Mouse (Mus musculus): Measurements from ENCODE around the gene Ajm1. TPM values are rescaled to one million over a fixed set of nuclear protein-coding genes. Genes with fewer than 3 reads are reported as not detected.

Ajm1 gene
- polyA plus RNA-seq, 1 experiment from 2014 or later, result 0.09 TPM

- 92% methylated on average over 5 of the region's 5 CpGs for WGBS
- no peak overlapping the region for H3K9ac ChIP-seq
- no peak overlapping the region for H3K27ac ChIP-seq
- peaks cover 13% of the 10 kb centered on the region for H3K4me1 ChIP-seq
- no peak overlapping the region for H3K4me3 ChIP-seq
- no peaks in the 10 kb centered on the region for H3K9me3 ChIP-seq
- H3K36me3 ChIP-seq, result peaks cover 57% of the 10 kb centered on the region
- ATAC-seq (ENCODE audit: borderline replicate concordance, extremely low read depth, low FRiP score, low TSS enrichment), result no peak
- no peak overlapping the region for H3K4me2 ChIP-seq
- no peaks in the 10 kb centered on the region for H3K27me3 ChIP-seq
These were observed 21.0 kb upstream of the Ajm1 start for GRCm38 (mm10) chr2:25602526-25602925.

- 79% methylated on average over 2 of the region's 2 CpGs for WGBS
- no peak for ATAC-seq (ENCODE audit: borderline replicate concordance, extremely low read depth, low FRiP score, low TSS enrichment)
- Histone ChIP-seq H3K9me3 (no peaks in the 10 kb centered on the region), H3K9ac (no peak overlapping the region), H3K4me1 (no peaks in the 10 kb centered on the region), H3K27me3 (no peaks in the 10 kb centered on the region), H3K4me2 (no peak overlapping the region), H3K36me3 (peaks cover 81% of the 10 kb centered on the region), H3K4me3 (no peak overlapping the region), H3K27ac (no peak overlapping the region)
These were observed 18.5 kb upstream of the Ajm1 start for GRCm38 (mm10) chr2:25600037-25600436.

GRCm38 (mm10) chr2:25598749-25599148 is 17.2 kb upstream of the Ajm1 start:
- no peak overlapping the region for H3K27ac ChIP-seq
- H3K27me3 ChIP-seq, result no peaks in the 10 kb centered on the region
- H3K9me3 ChIP-seq, result no peaks in the 10 kb centered on the region
- no peak overlapping the region for H3K4me3 ChIP-seq
- no peak for ATAC-seq (ENCODE audit: borderline replicate concordance, extremely low read depth, low FRiP score, low TSS enrichment)
- no peak overlapping the region for H3K9ac ChIP-seq
- H3K36me3 ChIP-seq, result peaks cover 89% of the 10 kb centered on the region
- no peaks in the 10 kb centered on the region for H3K4me1 ChIP-seq
- H3K4me2 ChIP-seq, result no peak overlapping the region
- 95% methylated on average over 1 of the region's 1 CpGs for WGBS

GRCm38 (mm10) chr2:25596765-25597510 is 15.4 kb upstream of the Ajm1 start:
- no peaks in the 10 kb centered on the region for H3K27me3 ChIP-seq
- no peaks in the 10 kb centered on the region for H3K9me3 ChIP-seq
- no peak overlapping the region for H3K4me3 ChIP-seq
- no peak overlapping the region for H3K9ac ChIP-seq
- no peak overlapping the region for H3K4me2 ChIP-seq
- WGBS, result 95% methylated on average over 5 of the region's 5 CpGs
- H3K36me3 ChIP-seq, result peaks cover 94% of the 10 kb centered on the region
- H3K27ac ChIP-seq, result no peak overlapping the region
- no peak for ATAC-seq (ENCODE audit: borderline replicate concordance, extremely low read depth, low FRiP score, low TSS enrichment)
- H3K4me1 ChIP-seq, result no peaks in the 10 kb centered on the region

- no peak for ATAC-seq (ENCODE audit: borderline replicate concordance, extremely low read depth, low FRiP score, low TSS enrichment)
- Histone ChIP-seq H3K9me3 (no peaks in the 10 kb centered on the region), H3K27me3 (no peaks in the 10 kb centered on the region), H3K4me3 (no peak overlapping the region), H3K36me3 (peaks cover 83% of the 10 kb centered on the region), H3K27ac (no peak overlapping the region), H3K9ac (no peak overlapping the region), H3K4me2 (no peak overlapping the region), H3K4me1 (no peaks in the 10 kb centered on the region)
- 87% methylated on average over 2 of the region's 2 CpGs for WGBS
These were observed 10.3 kb upstream of the Ajm1 start for GRCm38 (mm10) chr2:25591863-25592262.

GRCm38 (mm10) chr2:25588227-25588907 is 6.8 kb upstream of the Ajm1 start:
- Histone ChIP-seq H3K27ac (no peak overlapping the region), H3K9me3 (no peaks in the 10 kb centered on the region), H3K27me3 (no peaks in the 10 kb centered on the region), H3K4me2 (no peak overlapping the region), H3K36me3 (peaks cover 84% of the 10 kb centered on the region), H3K9ac (no peak overlapping the region), H3K4me1 (no peaks in the 10 kb centered on the region), H3K4me3 (no peak overlapping the region)
- WGBS, result 88% methylated on average over 8 of the region's 8 CpGs
- no peak for ATAC-seq (ENCODE audit: borderline replicate concordance, extremely low read depth, low FRiP score, low TSS enrichment)

GRCm38 (mm10) chr2:25587290-25587689 is 5.7 kb upstream of the Ajm1 start:
- no peak overlapping the region for H3K27ac ChIP-seq
- no peak overlapping the region for H3K4me2 ChIP-seq
- peaks cover 7% of the 10 kb centered on the region for H3K4me1 ChIP-seq
- H3K36me3 ChIP-seq, result peaks cover 75% of the 10 kb centered on the region
- H3K27me3 ChIP-seq, result no peaks in the 10 kb centered on the region
- no peak for ATAC-seq (ENCODE audit: borderline replicate concordance, extremely low read depth, low FRiP score, low TSS enrichment)
- no peak overlapping the region for H3K4me3 ChIP-seq
- H3K9ac ChIP-seq, result no peak overlapping the region
- H3K9me3 ChIP-seq, result no peaks in the 10 kb centered on the region
- 92% methylated on average over 8 of the region's 8 CpGs for WGBS

- Histone ChIP-seq H3K9me3 (no peaks in the 10 kb centered on the region), H3K27me3 (peaks cover 8% of the 10 kb centered on the region), H3K4me1 (peaks cover 21% of the 10 kb centered on the region), H3K9ac (no peak overlapping the region), H3K27ac (no peak overlapping the region), H3K4me3 (no peak overlapping the region), H3K4me2 (no peak overlapping the region), H3K36me3 (peaks cover 58% of the 10 kb centered on the region)
- ATAC-seq (ENCODE audit: borderline replicate concordance, extremely low read depth, low FRiP score, low TSS enrichment), result no peak
- 75% methylated on average over 3 of the region's 3 CpGs for WGBS
These were observed 4.0 kb upstream of the Ajm1 start for GRCm38 (mm10) chr2:25585601-25586000.

- ATAC-seq (ENCODE audit: borderline replicate concordance, extremely low read depth, low FRiP score, low TSS enrichment), result no peak
- no peak overlapping the region for H3K27ac ChIP-seq
- H3K4me2 ChIP-seq, result no peak overlapping the region
- 85% methylated on average over 4 of the region's 4 CpGs for WGBS
- H3K9ac ChIP-seq, result no peak overlapping the region
- H3K27me3 ChIP-seq, result peaks cover 15% of the 10 kb centered on the region
- H3K9me3 ChIP-seq, result no peaks in the 10 kb centered on the region
- H3K4me1 ChIP-seq, result peaks cover 23% of the 10 kb centered on the region
- H3K36me3 ChIP-seq, result peaks cover 53% of the 10 kb centered on the region
- H3K4me3 ChIP-seq, result no peak overlapping the region
These were observed 3.3 kb upstream of the Ajm1 start for GRCm38 (mm10) chr2:25584856-25585255.

- Histone ChIP-seq H3K4me1 (peaks cover 30% of the 10 kb centered on the region), H3K27ac (no peak overlapping the region), H3K36me3 (peaks cover 49% of the 10 kb centered on the region), H3K27me3 (peaks cover 22% of the 10 kb centered on the region), H3K4me3 (no peak overlapping the region), H3K9ac (no peak overlapping the region), H3K9me3 (no peaks in the 10 kb centered on the region), H3K4me2 (no peak overlapping the region)
- no peak for ATAC-seq (ENCODE audit: borderline replicate concordance, extremely low read depth, low FRiP score, low TSS enrichment)
- WGBS, result 82% methylated on average over 3 of the region's 3 CpGs
These were observed 2.6 kb upstream of the Ajm1 start for GRCm38 (mm10) chr2:25584152-25584551.

- Histone ChIP-seq H3K27me3 (peaks cover 28% of the 10 kb centered on the region), H3K27ac (no peak overlapping the region), H3K4me1 (peaks cover 36% of the 10 kb centered on the region), H3K4me3 (no peak overlapping the region), H3K4me2 (no peak overlapping the region), H3K9ac (no peak overlapping the region), H3K36me3 (peaks cover 46% of the 10 kb centered on the region), H3K9me3 (no peaks in the 10 kb centered on the region)
- WGBS, result 54% methylated on average over 4 of the region's 4 CpGs
- no peak for ATAC-seq (ENCODE audit: borderline replicate concordance, extremely low read depth, low FRiP score, low TSS enrichment)
These were observed 2.0 kb upstream of the Ajm1 start for GRCm38 (mm10) chr2:25583571-25583970.

GRCm38 (mm10) chr2:25583120-25583481 is 1.5 kb upstream of the Ajm1 start:
- Histone ChIP-seq H3K4me1 (peaks cover 40% of the 10 kb centered on the region), H3K36me3 (peaks cover 42% of the 10 kb centered on the region), H3K4me3 (no peak overlapping the region), H3K27ac (no peak overlapping the region), H3K4me2 (no peak overlapping the region), H3K9me3 (no peaks in the 10 kb centered on the region), H3K27me3 (peaks cover 33% of the 10 kb centered on the region), H3K9ac (no peak overlapping the region)
- WGBS, result 77% methylated on average over 6 of the region's 6 CpGs
- no peak for ATAC-seq (ENCODE audit: borderline replicate concordance, extremely low read depth, low FRiP score, low TSS enrichment)

All from lung, embryonic 15.5 days (tissue).